Mouse (Mus musculus): Measurements from ENCODE around the gene Gm13277. TPM values are rescaled to one million over a fixed set of nuclear protein-coding genes. Genes with fewer than 3 reads are reported as not detected.
"Not testable (repeated sequence)": the region's sequence is repeated elsewhere in the genome, so short reads cannot be mapped to it uniquely, and the experiment has no call there.

The Gm13277 gene
- polyA plus RNA-seq, 1 experiment from 2014 or later, result not detected

- TF ChIP-seq EP300 (IDR thresholded peaks at IDR 0.05), result no peak
- no peak for TF ChIP-seq CTCF (IDR thresholded peaks at IDR 0.05)
- H3K27ac ChIP-seq (ENCODE audit: low read length), result no peak within 1 kb of the TSS
- H3K4me3 ChIP-seq (ENCODE audit: low read depth, low read length), result no peak within 1 kb of the TSS
- no peaks in the 10 kb centered on the region for H3K36me3 ChIP-seq (ENCODE audit: insufficient read depth, low read length)
- DNase-seq (ENCODE audit: low spot score), result no peak
- no peak within 1 kb of the TSS for H3K9ac ChIP-seq (replicated peaks; ENCODE audit: low read depth)
- H3K4me1 ChIP-seq (ENCODE audit: insufficient read depth, low read depth, low read length), result no peaks in the 10 kb centered on the region
- H3K27me3 ChIP-seq (replicated peaks; ENCODE audit: insufficient read depth, low read length), result no peaks in the 10 kb centered on the region
- 81% methylated on average over 1 of the region's 1 CpGs for WGBS
- H3K9me3 ChIP-seq (ENCODE audit: low read length), result no peaks in the 10 kb centered on the region
- ATAC-seq, result no peak
- H3K4me2 ChIP-seq (replicated peaks; ENCODE audit: low read depth, low read length), result no peak within 1 kb of the TSS
Observed at GRCm38 (mm10) chr4:88819659-88820058, 31.2 kb downstream of the Gm13277 start, which contains the start of gene Ifna11. Gene Ifna11 (plus strand): TSS chr4:88819959.

GRCm38 (mm10) chr4:88822995-88823394, 34.6 kb downstream of the Gm13277 start:
- DNase-seq (ENCODE audit: low spot score) (peak; percentile 31), ATAC-seq (no peak)
- no peak overlapping the region for H3K27ac ChIP-seq (ENCODE audit: low read length)
- TF ChIP-seq CTCF (IDR thresholded peaks at IDR 0.05), result peak; percentile 61
- no peak for TF ChIP-seq EP300 (IDR thresholded peaks at IDR 0.05)
- no peaks in the 10 kb centered on the region for H3K27me3 ChIP-seq (replicated peaks; ENCODE audit: insufficient read depth, low read length)
- H3K4me3 ChIP-seq (ENCODE audit: low read depth, low read length), result no peak overlapping the region
- H3K4me1 ChIP-seq (ENCODE audit: insufficient read depth, low read depth, low read length), result no peaks in the 10 kb centered on the region
- 21% methylated on average over 4 of the region's 4 CpGs for WGBS
- H3K9ac ChIP-seq (replicated peaks; ENCODE audit: low read depth), result no peak overlapping the region
- H3K36me3 ChIP-seq (ENCODE audit: insufficient read depth, low read length), result no peaks in the 10 kb centered on the region
- no peaks in the 10 kb centered on the region for H3K9me3 ChIP-seq (ENCODE audit: low read length)
- no peak overlapping the region for H3K4me2 ChIP-seq (replicated peaks; ENCODE audit: low read depth, low read length)

- not testable (repeated sequence) for H3K9ac ChIP-seq (replicated peaks; ENCODE audit: low read depth); H3K4me1 ChIP-seq (ENCODE audit: insufficient read depth, low read depth, low read length); H3K36me3 ChIP-seq (ENCODE audit: insufficient read depth, low read length); H3K4me3 ChIP-seq (ENCODE audit: low read depth, low read length); ATAC-seq; H3K9me3 ChIP-seq (ENCODE audit: low read length); DNase-seq (ENCODE audit: low spot score); H3K4me2 ChIP-seq (replicated peaks; ENCODE audit: low read depth, low read length); H3K27ac ChIP-seq (ENCODE audit: low read length); H3K27me3 ChIP-seq (replicated peaks; ENCODE audit: insufficient read depth, low read length)
Observed at GRCm38 (mm10) chr4:88827116-88827515, 38.7 kb downstream of the Gm13277 start, which contains the start of gene Ifna6. Gene Ifna6 (plus strand): TSS chr4:88827416.

- no peak overlapping the region for H3K4me3 ChIP-seq (ENCODE audit: low read depth, low read length)
- no peaks in the 10 kb centered on the region for H3K4me1 ChIP-seq (ENCODE audit: insufficient read depth, low read depth, low read length)
- no peak overlapping the region for H3K9ac ChIP-seq (replicated peaks; ENCODE audit: low read depth)
- no peaks in the 10 kb centered on the region for H3K36me3 ChIP-seq (ENCODE audit: insufficient read depth, low read length)
- DNase-seq (ENCODE audit: low spot score) (peak; percentile 55), ATAC-seq (no peak)
- WGBS, result 22% methylated on average over 4 of the region's 4 CpGs
- H3K27ac ChIP-seq (ENCODE audit: low read length), result no peak overlapping the region
- H3K27me3 ChIP-seq (replicated peaks; ENCODE audit: insufficient read depth, low read length), result no peaks in the 10 kb centered on the region
- no peaks in the 10 kb centered on the region for H3K9me3 ChIP-seq (ENCODE audit: low read length)
- H3K4me2 ChIP-seq (replicated peaks; ENCODE audit: low read depth, low read length), result no peak overlapping the region
- TF ChIP-seq EP300 (IDR thresholded peaks at IDR 0.05) (no peak), CTCF (IDR thresholded peaks at IDR 0.05) (peak; percentile 54)
Observed at GRCm38 (mm10) chr4:88830523-88830922, 42.1 kb downstream of the Gm13277 start.

GRCm38 (mm10) chr4:88835225-88835624, 46.8 kb downstream of the Gm13277 start, which contains the start of gene Ifna5:
Gene Ifna5 (plus strand): TSS chr4:88835525.
- not testable (repeated sequence) for H3K4me2 ChIP-seq (replicated peaks; ENCODE audit: low read depth, low read length); H3K9ac ChIP-seq (replicated peaks; ENCODE audit: low read depth); ATAC-seq; H3K27ac ChIP-seq (ENCODE audit: low read length); H3K9me3 ChIP-seq (ENCODE audit: low read length); H3K36me3 ChIP-seq (ENCODE audit: insufficient read depth, low read length); DNase-seq (ENCODE audit: low spot score); H3K4me1 ChIP-seq (ENCODE audit: insufficient read depth, low read depth, low read length); H3K27me3 ChIP-seq (replicated peaks; ENCODE audit: insufficient read depth, low read length); H3K4me3 ChIP-seq (ENCODE audit: low read depth, low read length)
- WGBS, result 58% methylated on average over 1 of the region's 1 CpGs

Other genes with a start within 250 kb of the Gm13277 start
- not detected in 2 replicates for gene Ifna15, start 230.4 kb upstream of the Gm13277 start, polyA plus RNA-seq (2015; fragmentation: Nextera tagmentation; extraction: Ambion mirVana)
- not detected in 2 replicates for gene Ifna14, start 216.8 kb upstream of the Gm13277 start, polyA plus RNA-seq (2015; fragmentation: Nextera tagmentation; extraction: Ambion mirVana)
- gene Ifna9, start 196.2 kb upstream of the Gm13277 start, polyA plus RNA-seq (2015; fragmentation: Nextera tagmentation; extraction: Ambion mirVana), result not detected in 2 replicates
- not detected in 2 replicates for gene Ifna12, start 185.3 kb upstream of the Gm13277 start, polyA plus RNA-seq (2015; fragmentation: Nextera tagmentation; extraction: Ambion mirVana)
- not detected in 2 replicates for gene C87499, start 154.2 kb upstream of the Gm13277 start, polyA plus RNA-seq (2015; fragmentation: Nextera tagmentation; extraction: Ambion mirVana)
- not detected in 2 replicates for gene Ifna13, start 144.2 kb upstream of the Gm13277 start, polyA plus RNA-seq (2015; fragmentation: Nextera tagmentation; extraction: Ambion mirVana)
- gene Ifna16, start 111.7 kb upstream of the Gm13277 start, polyA plus RNA-seq (2015; fragmentation: Nextera tagmentation; extraction: Ambion mirVana), result not detected in 2 replicates
- not detected in 2 replicates for gene Ifna2, start 104.7 kb upstream of the Gm13277 start, polyA plus RNA-seq (2015; fragmentation: Nextera tagmentation; extraction: Ambion mirVana)
- gene Ifnab, start 97.3 kb upstream of the Gm13277 start, polyA plus RNA-seq (2015; fragmentation: Nextera tagmentation; extraction: Ambion mirVana), result not detected in 2 replicates
- gene Gm26566, start 66.8 kb upstream of the Gm13277 start, polyA plus RNA-seq (2015; fragmentation: Nextera tagmentation; extraction: Ambion mirVana), result 0.19 TPM in 1 of 2 replicates, not detected in the other
- 54.1 and 59.7 TPM in 2 replicates for gene Klhl9, start 66.2 kb upstream of the Gm13277 start, polyA plus RNA-seq (2015; fragmentation: Nextera tagmentation; extraction: Ambion mirVana)
- gene Gm13271, start 33.8 kb upstream of the Gm13277 start, polyA plus RNA-seq (2015; fragmentation: Nextera tagmentation; extraction: Ambion mirVana), result not detected in 2 replicates
- 0.38 and 0.44 TPM in 2 replicates for gene Gm13283, start 28.5 kb upstream of the Gm13277 start, polyA plus RNA-seq (2015; fragmentation: Nextera tagmentation; extraction: Ambion mirVana)
- 0.40 TPM in 1 of 2 replicates, not detected in the other for gene Gm13290, start 14.8 kb upstream of the Gm13277 start, polyA plus RNA-seq (2015; fragmentation: Nextera tagmentation; extraction: Ambion mirVana)
- not detected in 2 replicates for gene Gm13289, start 11.7 kb upstream of the Gm13277 start, polyA plus RNA-seq (2015; fragmentation: Nextera tagmentation; extraction: Ambion mirVana)
- not detected in 2 replicates for gene Gm13272, start 8.8 kb upstream of the Gm13277 start, polyA plus RNA-seq (2015; fragmentation: Nextera tagmentation; extraction: Ambion mirVana)
- 0.26 and 0.61 TPM in 2 replicates for gene Ifnz, start 6.5 kb upstream of the Gm13277 start, polyA plus RNA-seq (2015; fragmentation: Nextera tagmentation; extraction: Ambion mirVana)
- gene Gm13276, start 2.9 kb upstream of the Gm13277 start, polyA plus RNA-seq (2015; fragmentation: Nextera tagmentation; extraction: Ambion mirVana), result 0.30 TPM in 1 of 2 replicates, not detected in the other
- gene Gm13278, start 2.9 kb downstream of the Gm13277 start, polyA plus RNA-seq (2015; fragmentation: Nextera tagmentation; extraction: Ambion mirVana), result not detected in 2 replicates
- gene Gm13275, start 5.9 kb downstream of the Gm13277 start, polyA plus RNA-seq (2015; fragmentation: Nextera tagmentation; extraction: Ambion mirVana), result not detected in 2 replicates
- gene Gm13279, start 8.8 kb downstream of the Gm13277 start, polyA plus RNA-seq (2015; fragmentation: Nextera tagmentation; extraction: Ambion mirVana), result not detected in 2 replicates
- 1.8 and 2.4 TPM in 2 replicates for gene Gm13285, start 11.0 kb downstream of the Gm13277 start, polyA plus RNA-seq (2015; fragmentation: Nextera tagmentation; extraction: Ambion mirVana)
- gene Gm13287, start 14.6 kb downstream of the Gm13277 start, polyA plus RNA-seq (2015; fragmentation: Nextera tagmentation; extraction: Ambion mirVana), result not detected in 2 replicates
- 0.05 TPM in 1 of 2 replicates, not detected in the other for gene Gm13288, start 16.9 kb downstream of the Gm13277 start, polyA plus RNA-seq (2015; fragmentation: Nextera tagmentation; extraction: Ambion mirVana)
- not detected in 2 replicates for gene Ifna7, start 27.6 kb downstream of the Gm13277 start, polyA plus RNA-seq (2015; fragmentation: Nextera tagmentation; extraction: Ambion mirVana)
- gene Ifna11, start 31.3 kb downstream of the Gm13277 start, polyA plus RNA-seq (2015; fragmentation: Nextera tagmentation; extraction: Ambion mirVana), result not detected in 2 replicates
- gene Ifna6, start 38.8 kb downstream of the Gm13277 start, polyA plus RNA-seq (2015; fragmentation: Nextera tagmentation; extraction: Ambion mirVana), result not detected in 2 replicates
- not detected in 2 replicates for gene Ifna5, start 46.9 kb downstream of the Gm13277 start, polyA plus RNA-seq (2015; fragmentation: Nextera tagmentation; extraction: Ambion mirVana)
- not detected in 2 replicates for gene Ifna4, start 53.2 kb downstream of the Gm13277 start, polyA plus RNA-seq (2015; fragmentation: Nextera tagmentation; extraction: Ambion mirVana)
- gene Ifna1, start 61.5 kb downstream of the Gm13277 start, polyA plus RNA-seq (2015; fragmentation: Nextera tagmentation; extraction: Ambion mirVana), result not detected in 2 replicates
- not detected in 2 replicates for gene Ifne, start 91.6 kb downstream of the Gm13277 start, polyA plus RNA-seq (2015; fragmentation: Nextera tagmentation; extraction: Ambion mirVana)

Measured in lung, postnatal 0 days (tissue).